Mouse (Mus musculus) small intestine, adult 2 months (tissue): Measurements from ENCODE around the gene Rln3.

Source experiments
- CTCF ChIP-seq: fragments of 200-500 bp; IDR thresholded peaks from 2 replicates; pipeline ENCODE4 v1.5.1; 2012; ENCODE audit warnings: low read depth, mild to moderate bottlenecking, control low read depth, inconsistent platforms, low read length, moderate library complexity, mixed read lengths; ENCODE audit not compliant: insufficient replicate concordance, insufficient read length; ENCODE audit errors: extremely low read depth
- POLR2A ChIP-seq: fragments of 200-500 bp; IDR thresholded peaks from 2 replicates; pipeline ENCODE4 v1.6.1; 2012; ENCODE audit warnings: low read depth, mild to moderate bottlenecking, control low read depth, inconsistent platforms, low read length, moderate library complexity

DNA sequence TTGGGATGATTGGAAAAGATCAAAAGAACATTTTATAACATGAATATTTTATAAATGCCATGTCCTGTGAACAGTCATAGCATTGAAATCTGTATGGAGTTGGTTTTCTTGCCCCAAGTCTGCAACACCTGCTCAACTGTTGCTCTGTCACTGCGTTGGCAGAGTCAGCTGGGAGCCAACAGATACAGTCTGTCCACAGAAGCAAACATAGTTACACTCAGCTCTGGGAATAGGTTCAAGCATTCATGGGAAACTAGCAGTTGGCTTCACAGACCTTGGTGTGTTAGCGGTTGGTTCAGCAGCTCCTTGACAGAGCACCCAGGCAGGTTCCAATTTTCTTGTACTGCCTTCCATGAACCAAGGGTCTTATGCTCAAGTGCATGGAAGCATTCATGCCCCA, 25.9 kb upstream of the Rln3 start:
- TF ChIP-seq CTCF (no peak), POLR2A (no peak)
